Mouse (Mus musculus): ENCODE measurements around the gene Cish. TPM values are rescaled to one million over a fixed set of nuclear protein-coding genes. Genes with fewer than 3 reads are reported as not detected.
"Not testable (repeated sequence)": the region's sequence is repeated elsewhere in the genome, so short reads cannot be mapped to it uniquely, and the experiment has no call there.

Cish gene
- polyA plus RNA-seq, 1 experiment from 2014 or later = 5.4 TPM

DNA sequence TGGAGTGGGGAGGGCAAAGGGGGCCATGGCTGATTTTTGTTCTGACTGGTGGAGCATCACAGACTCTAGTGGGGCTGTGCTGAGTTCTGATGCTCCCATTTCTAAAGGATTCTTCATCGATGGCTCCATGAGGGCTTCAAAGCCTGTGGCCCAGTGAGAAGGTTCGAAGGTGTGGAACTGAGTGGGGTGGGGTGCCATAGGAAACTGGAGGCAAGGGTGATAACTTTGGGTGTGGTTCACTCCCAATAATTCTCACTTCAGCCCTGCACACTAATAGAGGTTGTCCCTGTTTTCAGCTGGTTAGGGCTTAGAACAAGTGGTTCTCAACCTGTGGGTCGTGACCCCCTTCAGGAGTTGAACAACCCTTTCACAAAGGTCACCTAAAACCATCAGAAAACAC, 8.6 kb downstream of the Cish start:
- Histone ChIP-seq H3K4me1 (ENCODE audit: control insufficient read depth, insufficient read depth, low read length) (no peaks in the 10 kb centered on the region), H3K4me3 (ENCODE audit: low read depth, low read length) (no peak overlapping the region), H3K4me2 (ENCODE audit: low read depth, low read length) (no peak overlapping the region), H3K36me3 (ENCODE audit: control insufficient read depth, insufficient read depth, low read length) (peaks cover 5% of the 10 kb centered on the region; the same call in 1 of the 2 replicates), H3K9me3 (ENCODE audit: control insufficient read depth, low read length) (no peaks in the 10 kb centered on the region), H3K27ac (ENCODE audit: low read depth, low read length) (no peak overlapping the region), H3K9ac (replicated peaks; ENCODE audit: low read depth, low read length) (no peak overlapping the region), H3K27me3 (ENCODE audit: control insufficient read depth, insufficient read depth, low read length) (no peaks in the 10 kb centered on the region)
- 95% methylated on average over 3 of the region's 3 CpGs for WGBS
- no peak for ATAC-seq (ENCODE audit: low read depth)

GRCm38 (mm10) chr9:107305012-107305411, 9.2 kb downstream of the Cish start:
- 91% methylated on average over 4 of the region's 4 CpGs for WGBS
- no peak overlapping the region for H3K4me2 ChIP-seq (ENCODE audit: low read depth, low read length)
- no peak overlapping the region for H3K27ac ChIP-seq (ENCODE audit: low read depth, low read length)
- no peaks in the 10 kb centered on the region for H3K27me3 ChIP-seq (ENCODE audit: control insufficient read depth, insufficient read depth, low read length)
- H3K4me3 ChIP-seq (ENCODE audit: low read depth, low read length) = no peak overlapping the region
- H3K36me3 ChIP-seq (ENCODE audit: control insufficient read depth, insufficient read depth, low read length) = peaks cover 5% of the 10 kb centered on the region; the same call in 1 of the 2 replicates
- no peak for ATAC-seq (ENCODE audit: low read depth)
- no peaks in the 10 kb centered on the region for H3K4me1 ChIP-seq (ENCODE audit: control insufficient read depth, insufficient read depth, low read length)
- no peaks in the 10 kb centered on the region for H3K9me3 ChIP-seq (ENCODE audit: control insufficient read depth, low read length)
- no peak overlapping the region for H3K9ac ChIP-seq (replicated peaks; ENCODE audit: low read depth, low read length)

- ATAC-seq (ENCODE audit: low read depth) = no peak
These were observed 10.0 kb downstream of the Cish start for GRCm38 (mm10) chr9:107305601-107306542.

DNA sequence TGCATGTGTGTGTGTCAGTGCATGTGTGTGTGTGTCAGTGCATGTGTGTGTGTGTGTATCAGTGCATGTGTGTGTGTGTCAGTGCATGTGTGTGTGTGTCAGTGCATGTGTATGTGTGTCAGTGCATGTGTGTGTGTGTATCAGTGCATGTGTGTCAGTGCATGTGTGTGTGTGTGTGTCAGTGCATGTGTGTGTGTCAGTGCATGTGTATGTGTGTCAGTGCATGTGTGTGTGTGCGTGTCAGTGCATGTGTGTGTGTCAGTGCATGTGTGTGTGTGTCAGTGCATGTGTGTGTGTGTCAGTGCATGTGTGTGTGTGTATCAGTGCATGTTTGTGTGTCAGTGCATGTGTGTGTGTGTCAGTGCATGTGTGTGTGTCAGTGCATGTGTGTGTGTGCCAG, 10.8 kb downstream of the Cish start:
- H3K9me3 ChIP-seq (ENCODE audit: control insufficient read depth, low read length); H3K4me2 ChIP-seq (ENCODE audit: low read depth, low read length); H3K4me3 ChIP-seq (ENCODE audit: low read depth, low read length); H3K27ac ChIP-seq (ENCODE audit: low read depth, low read length); H3K27me3 ChIP-seq (ENCODE audit: control insufficient read depth, insufficient read depth, low read length); H3K4me1 ChIP-seq (ENCODE audit: control insufficient read depth, insufficient read depth, low read length); ATAC-seq (ENCODE audit: low read depth); H3K36me3 ChIP-seq (ENCODE audit: control insufficient read depth, insufficient read depth, low read length); H3K9ac ChIP-seq (replicated peaks; ENCODE audit: low read depth, low read length): not testable (repeated sequence)
- WGBS = 100% methylated on average over 1 of the region's 1 CpGs

More at GRCm38 (mm10) chr9:107305601-107306542, 10.0 kb downstream of the Cish start:
- Histone ChIP-seq H3K9ac (replicated peaks; ENCODE audit: low read depth, low read length) (no peak overlapping the region), H3K36me3 (ENCODE audit: control insufficient read depth, insufficient read depth, low read length) (peaks cover 2% of the 10 kb centered on the region; the same call in 1 of the 2 replicates), H3K4me3 (ENCODE audit: low read depth, low read length) (no peak overlapping the region), H3K27me3 (ENCODE audit: control insufficient read depth, insufficient read depth, low read length) (no peaks in the 10 kb centered on the region), H3K27ac (ENCODE audit: low read depth, low read length) (no peak overlapping the region), H3K9me3 (ENCODE audit: control insufficient read depth, low read length) (no peaks in the 10 kb centered on the region), H3K4me2 (ENCODE audit: low read depth, low read length) (no peak overlapping the region), H3K4me1 (ENCODE audit: control insufficient read depth, insufficient read depth, low read length) (no peaks in the 10 kb centered on the region)
- 69% methylated on average over 13 of the region's 13 CpGs for WGBS

DNA sequence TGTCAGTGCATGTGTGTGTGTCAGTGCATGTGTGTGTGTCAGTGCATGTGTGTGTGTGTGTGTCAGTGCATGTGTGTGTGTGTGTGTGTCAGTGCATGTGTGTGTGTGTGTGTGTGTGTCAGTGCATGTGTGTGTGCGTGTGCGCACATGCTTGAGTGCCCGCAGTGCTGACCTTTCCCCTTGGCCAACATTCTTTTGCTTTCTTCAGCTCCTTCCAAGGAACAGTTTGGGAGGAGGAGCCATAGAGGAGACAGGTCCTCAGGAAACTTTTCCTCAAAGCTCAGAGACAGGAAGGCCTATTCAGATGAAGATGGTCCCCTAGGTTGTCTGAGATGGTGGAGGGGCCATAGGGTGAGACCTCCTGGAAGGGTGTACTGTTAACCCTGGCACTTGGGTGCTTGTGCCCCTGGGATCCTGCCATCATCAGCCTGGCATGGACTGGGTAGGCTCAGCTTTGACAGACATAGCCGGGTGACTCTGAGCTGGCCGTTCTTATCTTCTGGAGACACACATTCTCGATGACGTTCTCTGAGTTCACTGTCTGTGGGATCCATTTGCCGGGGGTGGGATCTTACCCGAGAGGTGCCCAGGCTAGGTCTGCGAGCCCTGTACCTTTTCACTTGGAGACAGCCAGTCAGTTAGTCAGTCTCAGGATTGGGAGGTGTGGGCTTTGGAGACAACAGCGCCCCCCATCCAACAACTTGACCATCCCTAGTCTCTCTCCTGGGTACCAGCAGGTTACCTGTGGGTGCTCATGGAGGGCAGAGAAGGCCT, 11.5 kb downstream of the Cish start:
- no peak for ATAC-seq (ENCODE audit: low read depth)
- no peak overlapping the region for H3K9ac ChIP-seq (replicated peaks; ENCODE audit: low read depth, low read length)
- WGBS = 93% methylated on average over 11 of the region's 11 CpGs

GRCm38 (mm10) chr9:107307886-107308285, 12.1 kb downstream of the Cish start:
- Histone ChIP-seq H3K9me3 (ENCODE audit: control insufficient read depth, low read length) (no peaks in the 10 kb centered on the region), H3K27ac (ENCODE audit: low read depth, low read length) (no peak overlapping the region), H3K4me1 (ENCODE audit: control insufficient read depth, insufficient read depth, low read length) (no peaks in the 10 kb centered on the region), H3K36me3 (ENCODE audit: control insufficient read depth, insufficient read depth, low read length) (no peaks in the 10 kb centered on the region), H3K4me3 (ENCODE audit: low read depth, low read length) (no peak overlapping the region), H3K4me2 (ENCODE audit: low read depth, low read length) (no peak overlapping the region), H3K27me3 (ENCODE audit: control insufficient read depth, insufficient read depth, low read length) (no peaks in the 10 kb centered on the region), H3K9ac (replicated peaks; ENCODE audit: low read depth, low read length) (no peak overlapping the region)
- ATAC-seq (ENCODE audit: low read depth) = no peak
- 64% methylated on average over 11 of the region's 12 CpGs for WGBS

More for the DNA sequence above, 11.5 kb downstream of the Cish start:
- Histone ChIP-seq H3K9me3 (ENCODE audit: control insufficient read depth, low read length) (no peaks in the 10 kb centered on the region), H3K4me1 (ENCODE audit: control insufficient read depth, insufficient read depth, low read length) (no peaks in the 10 kb centered on the region), H3K27me3 (ENCODE audit: control insufficient read depth, insufficient read depth, low read length) (no peaks in the 10 kb centered on the region), H3K4me3 (ENCODE audit: low read depth, low read length) (no peak overlapping the region), H3K4me2 (ENCODE audit: low read depth, low read length) (no peak overlapping the region), H3K27ac (ENCODE audit: low read depth, low read length) (no peak overlapping the region), H3K36me3 (ENCODE audit: control insufficient read depth, insufficient read depth, low read length) (no peaks in the 10 kb centered on the region)

GRCm38 (mm10) chr9:107308346-107309000, 12.6 kb downstream of the Cish start:
- Histone ChIP-seq H3K27me3 (ENCODE audit: control insufficient read depth, insufficient read depth, low read length) (no peaks in the 10 kb centered on the region), H3K36me3 (ENCODE audit: control insufficient read depth, insufficient read depth, low read length) (no peaks in the 10 kb centered on the region), H3K4me2 (ENCODE audit: low read depth, low read length) (no peak overlapping the region), H3K27ac (ENCODE audit: low read depth, low read length) (no peak overlapping the region), H3K4me3 (ENCODE audit: low read depth, low read length) (no peak overlapping the region), H3K4me1 (ENCODE audit: control insufficient read depth, insufficient read depth, low read length) (no peaks in the 10 kb centered on the region), H3K9me3 (ENCODE audit: control insufficient read depth, low read length) (no peaks in the 10 kb centered on the region), H3K9ac (replicated peaks; ENCODE audit: low read depth, low read length) (no peak overlapping the region)
- 90% methylated on average over 9 of the region's 9 CpGs for WGBS
- ATAC-seq (ENCODE audit: low read depth) = no peak

DNA sequence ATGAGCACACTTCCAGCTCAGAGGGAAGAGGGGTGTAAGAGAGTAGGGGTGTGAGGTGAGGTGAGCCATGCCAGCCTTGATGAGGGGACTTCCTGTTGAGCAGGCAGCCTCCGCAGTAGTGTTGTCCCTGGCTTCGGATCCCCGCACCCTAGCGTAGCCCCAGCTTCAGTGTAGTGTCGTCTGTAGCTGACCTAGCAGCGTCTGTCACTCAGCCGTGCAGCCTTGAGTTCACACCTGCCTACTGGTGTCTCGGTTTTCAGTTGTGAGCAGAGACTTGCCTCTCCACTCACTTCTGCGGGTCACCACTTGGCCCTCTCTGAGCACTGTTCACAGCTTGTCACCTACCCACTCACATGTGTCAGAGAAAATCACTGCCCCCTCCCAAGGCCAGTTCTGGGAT, 13.3 kb downstream of the Cish start:
- H3K27me3 ChIP-seq (ENCODE audit: control insufficient read depth, insufficient read depth, low read length) = no peaks in the 10 kb centered on the region
- H3K4me3 ChIP-seq (ENCODE audit: low read depth, low read length) = no peak overlapping the region
- H3K4me2 ChIP-seq (ENCODE audit: low read depth, low read length) = no peak overlapping the region
- no peak overlapping the region for H3K9ac ChIP-seq (replicated peaks; ENCODE audit: low read depth, low read length)
- H3K4me1 ChIP-seq (ENCODE audit: control insufficient read depth, insufficient read depth, low read length) = no peaks in the 10 kb centered on the region
- H3K27ac ChIP-seq (ENCODE audit: low read depth, low read length) = no peak overlapping the region
- WGBS = 84% methylated on average over 9 of the region's 9 CpGs
- ATAC-seq (ENCODE audit: low read depth) = no peak
- H3K36me3 ChIP-seq (ENCODE audit: control insufficient read depth, insufficient read depth, low read length) = no peaks in the 10 kb centered on the region
- no peaks in the 10 kb centered on the region for H3K9me3 ChIP-seq (ENCODE audit: control insufficient read depth, low read length)

Data from neural tube, embryonic 14.5 days (tissue).